Mouse (Mus musculus): ENCODE measurements around the gene Psmd9. TPM values are rescaled to one million over a fixed set of nuclear protein-coding genes. Genes with fewer than 3 reads are reported as not detected.
A peak's percentile ranks its signal among the peaks of the same experiment; 100 is the strongest.

Gene Psmd9
- total RNA-seq, 2 experiments from 2014 or later, result 37.9 to 38.9 TPM

DNA sequence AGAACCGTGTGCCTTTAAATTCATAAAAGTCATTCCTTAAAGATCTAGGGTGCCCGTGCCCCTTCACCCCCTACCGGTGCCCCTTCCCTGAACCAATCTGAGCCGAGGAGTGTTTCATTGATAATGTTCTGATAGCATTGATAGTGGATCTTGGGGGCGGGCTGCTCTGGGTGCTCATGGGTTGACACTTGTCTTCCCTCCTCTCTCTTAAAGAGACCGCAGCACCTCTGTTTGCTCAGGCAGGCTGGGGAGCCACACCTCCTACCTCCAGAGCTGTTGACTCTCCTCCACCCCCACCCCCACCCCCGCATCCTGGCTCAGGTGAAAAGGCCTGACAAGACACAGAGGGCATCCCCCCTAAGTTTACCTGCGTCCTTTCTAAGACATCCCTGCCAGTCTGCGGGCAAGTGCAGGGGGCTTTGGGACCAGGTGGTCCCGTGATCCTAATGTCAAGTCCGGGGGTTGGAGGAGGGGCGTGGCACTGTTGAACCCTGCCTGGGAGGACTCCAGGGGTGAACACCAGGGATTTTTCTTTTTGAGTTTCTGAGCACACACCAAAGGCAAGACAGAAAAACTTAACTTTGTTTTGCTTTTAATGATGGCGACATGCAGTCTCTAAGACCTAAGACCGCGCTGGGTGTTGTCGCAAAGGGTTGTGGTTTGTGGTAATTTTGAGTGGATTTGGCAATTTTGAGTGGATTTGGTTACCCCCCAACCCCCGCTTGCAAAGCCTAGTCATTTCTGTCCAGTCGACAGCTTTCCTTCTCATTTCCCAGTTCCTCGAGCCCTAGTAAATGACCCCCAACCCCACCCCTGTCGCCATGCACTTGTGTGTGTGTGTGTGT lies 24.2 kb upstream of the Psmd9 start:
- intact Hi-C loops (cut with DNase I), result no loop called here
- no peak for DNase-seq (ENCODE audit: extremely low spot score in 1 of 2, low spot score in 2 of 2)

GRCm38 (mm10) chr5:123146357-123146756 lies 22.9 kb upstream of the Psmd9 start:
- intact Hi-C loops (cut with DNase I), result no loop called here

DNA sequence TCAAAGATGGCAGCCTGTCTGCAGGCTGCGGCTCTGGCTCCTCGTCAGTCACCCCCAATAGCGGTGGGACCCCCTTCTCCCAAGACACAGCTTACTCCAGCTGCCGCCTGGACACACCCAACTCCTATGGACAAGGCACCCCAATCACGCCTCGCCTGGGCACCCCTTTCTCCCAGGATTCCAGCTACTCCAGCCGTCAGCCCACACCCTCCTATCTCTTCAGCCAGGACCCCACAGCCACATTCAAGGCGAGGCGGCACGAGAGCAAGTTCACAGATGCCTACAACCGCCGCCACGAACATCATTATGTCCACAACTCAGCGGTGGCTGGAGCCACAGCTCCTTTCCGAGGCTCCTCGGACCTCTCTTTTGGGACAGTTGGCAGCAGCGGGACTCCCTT lies 21.6 kb upstream of the Psmd9 start:
- DNase-seq (ENCODE audit: extremely low spot score in 1 of 2, low spot score in 2 of 2), result peak in 1 of 2 experiments; percentile 24
- intact Hi-C loops (cut with DNase I), result no loop called here

More at GRCm38 (mm10) chr5:123146357-123146756, 22.9 kb upstream of the Psmd9 start:
- DNase-seq (ENCODE audit: extremely low spot score in 1 of 2, low spot score in 2 of 2), result peak in 1 of 2 experiments; percentile 17

DNA sequence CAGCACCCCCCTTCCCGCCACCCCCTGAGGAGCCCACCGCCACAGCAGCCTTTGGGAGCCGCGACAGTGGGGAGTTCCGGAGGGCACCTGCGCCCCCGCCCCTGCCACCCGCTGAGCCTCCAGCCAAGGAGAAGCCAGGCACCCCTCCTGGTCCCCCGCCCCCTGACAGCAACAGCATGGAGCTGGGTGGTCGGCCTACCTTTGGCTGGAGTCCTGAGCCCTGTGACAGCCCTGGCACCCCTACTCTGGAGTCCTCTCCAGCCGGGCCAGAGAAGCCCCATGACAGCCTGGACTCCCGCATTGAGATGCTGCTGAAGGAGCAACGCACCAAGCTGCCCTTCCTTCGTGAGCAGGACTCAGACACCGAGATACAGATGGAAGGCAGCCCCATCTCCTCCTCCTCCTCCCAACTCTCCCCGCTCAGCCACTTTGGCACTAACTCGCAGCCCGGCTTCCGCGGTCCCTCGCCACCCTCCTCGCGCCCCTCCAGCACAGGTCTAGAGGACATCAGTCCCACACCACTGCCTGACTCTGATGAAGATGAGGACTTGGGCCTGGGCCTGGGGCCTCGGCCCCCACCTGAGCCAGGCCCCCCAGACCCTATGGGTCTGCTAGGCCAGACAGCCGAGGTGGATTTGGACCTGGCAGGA lies 21.0 kb upstream of the Psmd9 start:
- DNase-seq (ENCODE audit: extremely low spot score in 1 of 2, low spot score in 2 of 2), result peak in 1 of 2 experiments; percentile 40
- intact Hi-C loops (cut with DNase I), result loop anchor here (2.0 kb wide), 1 partner anchor 15 kb away; the partner anchor contains the start of gene Rhof

DNA sequence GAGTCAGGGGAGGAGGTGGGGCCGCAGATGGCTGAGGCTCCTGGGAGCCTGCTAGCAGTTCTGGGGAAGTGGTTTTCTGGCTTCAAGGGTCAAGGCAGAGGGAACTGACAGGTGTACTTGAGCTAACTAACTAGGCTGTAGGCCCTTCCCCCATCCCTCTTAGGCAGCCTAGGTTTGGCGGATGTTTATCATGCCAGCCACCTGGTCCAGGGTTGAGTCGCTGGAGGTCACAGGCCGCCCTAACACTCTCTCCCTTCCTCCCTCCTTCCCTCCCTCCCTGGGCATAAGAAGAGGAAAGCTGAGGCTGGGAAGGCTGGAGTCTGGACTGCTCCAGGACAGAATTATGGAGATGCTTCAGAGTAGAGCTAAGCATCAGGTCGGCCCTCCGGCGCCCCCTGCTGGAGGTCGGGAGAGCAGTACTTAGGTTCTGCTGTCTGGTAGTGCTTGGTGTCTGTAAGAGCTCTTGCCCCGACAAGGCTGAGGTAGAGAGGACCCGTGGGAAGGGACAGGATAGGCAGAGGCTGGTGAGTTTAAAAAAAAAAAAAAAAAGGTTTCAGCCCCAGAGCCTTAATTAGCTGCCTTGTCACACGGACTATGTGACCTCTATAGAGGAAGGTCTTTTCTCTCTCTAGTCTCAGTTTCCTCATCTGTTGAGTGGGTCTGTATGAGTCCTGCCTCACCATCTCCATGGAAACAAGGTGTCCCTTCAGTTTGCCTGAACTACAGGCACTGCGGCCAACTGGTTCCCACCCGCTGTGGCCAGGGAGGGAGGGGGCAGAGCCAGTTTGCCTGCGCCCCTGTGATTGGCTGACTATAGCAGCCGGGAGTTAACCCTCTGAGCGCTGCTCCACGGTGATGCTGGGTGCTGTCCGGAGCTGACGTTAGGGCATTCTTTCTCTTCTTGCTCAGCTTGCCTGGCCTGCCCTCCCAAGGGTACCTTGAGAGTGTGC lies 19.5 kb upstream of the Psmd9 start:
- peak; percentile 85 to 91 for DNase-seq (ENCODE audit: extremely low spot score in 1 of 2, low spot score in 2 of 2)
- intact Hi-C loops (cut with DNase I), result loop anchor here (2.0 kb wide), 1 partner anchor 17 kb away; the partner anchor contains the start of gene Rhof

GRCm38 (mm10) chr5:123150641-123151040 lies 18.6 kb upstream of the Psmd9 start:
- intact Hi-C loops (cut with DNase I), result no loop called here
- no peak for DNase-seq (ENCODE audit: extremely low spot score in 1 of 2, low spot score in 2 of 2)

- intact Hi-C loops (cut with DNase I), result no loop called here
- peak in 1 of 2 experiments; percentile 60 for DNase-seq (ENCODE audit: extremely low spot score in 1 of 2, low spot score in 2 of 2)
These were observed 18.1 kb upstream of the Psmd9 start for GRCm38 (mm10) chr5:123151077-123151476.

GRCm38 (mm10) chr5:123151707-123152362 lies 17.4 kb upstream of the Psmd9 start:
- no peak for DNase-seq (ENCODE audit: extremely low spot score in 1 of 2, low spot score in 2 of 2)
- intact Hi-C loops (cut with DNase I), result no loop called here

DNA sequence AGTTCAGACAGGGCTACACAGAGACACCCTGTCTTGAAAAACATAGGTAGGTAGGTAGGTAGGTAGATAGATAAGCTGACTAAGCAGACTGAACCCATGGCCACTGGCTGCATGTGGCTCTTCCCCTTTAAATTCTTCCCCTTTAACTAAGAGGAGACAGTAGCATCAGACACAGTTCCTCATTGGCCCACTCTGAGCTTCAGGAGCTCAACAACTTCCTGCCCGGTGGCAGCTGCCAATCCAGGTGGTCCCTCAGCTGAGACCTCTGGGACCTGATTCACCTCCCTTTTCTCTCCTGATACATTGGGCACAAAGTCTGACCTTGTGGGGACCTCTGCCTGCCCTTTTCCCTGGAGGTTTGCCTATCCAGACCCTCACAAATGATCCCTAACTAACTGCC lies 16.3 kb upstream of the Psmd9 start:
- intact Hi-C loops (cut with DNase I), result no loop called here
- no peak for DNase-seq (ENCODE audit: extremely low spot score in 1 of 2, low spot score in 2 of 2)

- peak; percentile 61 to 69 for DNase-seq (ENCODE audit: extremely low spot score in 1 of 2, low spot score in 2 of 2)
- intact Hi-C loops (cut with DNase I), result no loop called here
These were observed 13.8 kb upstream of the Psmd9 start for GRCm38 (mm10) chr5:123155425-123155824.

DNA sequence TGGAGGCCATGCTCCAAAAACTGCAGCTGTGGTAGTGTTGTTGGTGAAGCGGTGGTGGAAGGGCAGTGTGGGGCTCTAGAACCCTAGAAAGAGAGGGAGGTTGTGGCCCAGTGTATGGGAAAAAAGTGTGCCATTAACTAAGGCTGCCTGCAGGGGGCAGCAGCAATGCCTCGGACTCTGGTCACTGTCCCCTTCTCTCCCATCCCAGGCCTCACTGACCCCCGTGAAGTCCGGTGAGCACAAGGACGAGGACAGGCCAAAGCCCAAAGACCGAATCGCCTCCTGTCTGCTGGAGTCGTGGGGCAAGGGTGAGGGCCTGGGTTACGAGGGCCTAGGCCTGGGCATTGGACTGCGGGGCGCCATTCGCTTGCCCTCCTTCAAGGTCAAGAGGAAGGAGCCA lies 12.4 kb upstream of the Psmd9 start:
- intact Hi-C loops (cut with DNase I), result no loop called here

GRCm38 (mm10) chr5:123157972-123158371 lies 11.2 kb upstream of the Psmd9 start:
- intact Hi-C loops (cut with DNase I), result no loop called here
- DNase-seq (ENCODE audit: extremely low spot score in 1 of 2, low spot score in 2 of 2), result no peak

More for the DNA sequence above, 12.4 kb upstream of the Psmd9 start:
- DNase-seq (ENCODE audit: extremely low spot score in 1 of 2, low spot score in 2 of 2), result no peak

DNA sequence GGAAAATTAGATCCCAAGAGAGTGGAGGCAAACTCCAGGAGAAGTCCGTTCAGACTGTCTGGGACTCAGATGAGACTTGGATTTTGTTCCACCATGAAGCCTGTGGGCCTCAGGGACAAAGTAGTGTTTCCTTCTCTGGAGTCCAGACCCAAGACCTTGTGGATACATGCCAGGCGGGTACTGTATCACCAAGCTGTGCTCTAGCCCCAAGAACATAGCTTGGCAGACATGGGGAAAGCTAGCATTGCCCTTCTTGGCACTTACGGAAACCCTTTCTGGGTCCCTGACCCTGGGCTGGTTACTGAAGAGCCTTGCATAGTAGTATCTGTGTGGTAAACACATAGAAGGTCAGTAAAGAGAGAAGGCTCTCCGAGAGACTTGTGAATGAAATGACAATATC lies 9.8 kb upstream of the Psmd9 start:
- intact Hi-C loops (cut with DNase I), result no loop called here
- DNase-seq (ENCODE audit: extremely low spot score in 1 of 2, low spot score in 2 of 2), result no peak

- intact Hi-C loops (cut with DNase I), result no loop called here
- no peak for DNase-seq (ENCODE audit: extremely low spot score in 1 of 2, low spot score in 2 of 2)
These were observed 9.3 kb upstream of the Psmd9 start for GRCm38 (mm10) chr5:123159866-123160265.

- intact Hi-C loops (cut with DNase I), result no loop called here
These were observed 8.9 kb upstream of the Psmd9 start for GRCm38 (mm10) chr5:123160341-123160740.

DNA sequence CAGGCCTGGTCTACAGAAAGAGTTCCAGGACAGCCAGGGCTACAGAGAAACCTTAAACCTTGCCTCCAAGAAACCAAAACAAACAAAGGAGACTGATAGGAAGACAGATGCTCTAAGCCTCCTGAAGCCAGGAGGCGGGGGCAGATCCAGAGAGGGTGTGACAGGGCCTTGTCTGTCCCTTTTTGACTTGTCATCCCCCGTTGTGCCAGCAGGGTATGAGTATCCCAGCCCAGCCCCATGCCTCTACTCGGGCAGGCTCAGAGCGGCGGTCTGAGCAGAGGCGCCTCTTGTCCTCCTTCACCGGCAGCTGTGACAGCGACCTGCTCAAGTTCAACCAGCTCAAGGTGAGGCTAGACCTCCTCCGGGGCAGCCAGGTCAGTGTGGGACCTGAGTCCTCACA lies 6.3 kb upstream of the Psmd9 start:
- DNase-seq (ENCODE audit: extremely low spot score in 1 of 2, low spot score in 2 of 2), result peak in 1 of 2 experiments; percentile 35
- intact Hi-C loops (cut with DNase I), result no loop called here

More at GRCm38 (mm10) chr5:123160341-123160740, 8.9 kb upstream of the Psmd9 start:
- DNase-seq (ENCODE audit: extremely low spot score in 1 of 2, low spot score in 2 of 2), result peak in 1 of 2 experiments; percentile 30

GRCm38 (mm10) chr5:123166437-123166836 lies 2.8 kb upstream of the Psmd9 start:
- DNase-seq (ENCODE audit: extremely low spot score in 1 of 2, low spot score in 2 of 2), result no peak
- intact Hi-C loops (cut with DNase I), result no loop called here

- intact Hi-C loops (cut with DNase I), result no loop called here
- DNase-seq (ENCODE audit: extremely low spot score in 1 of 2, low spot score in 2 of 2), result no peak
These were observed 1.6 kb upstream of the Psmd9 start for GRCm38 (mm10) chr5:123167591-123167990.
